Mouse (Mus musculus) liver, adult 2 months (tissue): ENCODE data around the gene Naa35. TPM values are rescaled to one million over a fixed set of nuclear protein-coding genes. Genes with fewer than 3 reads are reported as not detected.

Experiments used
- DNase-seq: peaks from one replicate; pipeline ENCODE4 v3.0.0-alpha.2; 2011; ENCODE audit warnings: low read depth, low spot score; ENCODE audit errors: extremely low read depth
- H3K27ac ChIP-seq: fragments of 200-500 bp; replicated peaks from 2 replicates; pipeline ENCODE4 v1.5.1; 2012; ENCODE audit warnings: low read depth, mild to moderate bottlenecking, control low read depth, inconsistent platforms, low read length; ENCODE audit not compliant: insufficient read depth
- H3K27me3 ChIP-seq: fragments of 200-500 bp; 2 replicates; pipeline ENCODE4 v1.6.1; 2012; ENCODE audit warnings: mild to moderate bottlenecking, moderate library complexity, low read length, inconsistent platforms; ENCODE audit not compliant: control insufficient read depth, insufficient read depth
- H3K36me3 ChIP-seq: fragments of 200-500 bp; 2 replicates; pipeline ENCODE4 v1.6.1; 2012; ENCODE audit warnings: low read length, inconsistent platforms; ENCODE audit not compliant: control insufficient read depth, insufficient read depth
- H3K4me1 ChIP-seq: fragments of 200-500 bp; 2 replicates; pipeline ENCODE4 v1.6.1; 2011; ENCODE audit warnings: low read length; ENCODE audit not compliant: control insufficient read depth, insufficient read depth
- H3K4me3 ChIP-seq: fragments of 200-500 bp; 2 replicates; pipeline ENCODE4 v1.5.1; 2011; ENCODE audit warnings: low read depth, mild to moderate bottlenecking, control low read depth, low read length, moderate library complexity; ENCODE audit not compliant: insufficient read depth
- H3K79me2 ChIP-seq: fragments of 200-500 bp; 2 replicates; pipeline ENCODE4 v1.6.1; 2012; ENCODE audit warnings: inconsistent platforms, mild to moderate bottlenecking, low read length, moderate library complexity; ENCODE audit not compliant: control insufficient read depth, insufficient read depth
- H3K9ac ChIP-seq: fragments of 200-500 bp; 2 replicates; pipeline ENCODE4 v1.6.1; 2012; ENCODE audit warnings: low read depth, mild to moderate bottlenecking, control low read depth, inconsistent platforms, low read length
- CTCF ChIP-seq: fragments of 200-500 bp; IDR thresholded peaks from 2 replicates; pipeline ENCODE4 v1.5.1; 2011; ENCODE audit warnings: low read depth, low read length, control low read depth
- POLR2A ChIP-seq: fragments of 200-500 bp; IDR thresholded peaks from 2 replicates; pipeline ENCODE4 v1.6.1; 2011; ENCODE audit warnings: low read length, control low read depth; ENCODE audit not compliant: insufficient read depth; ENCODE audit errors: extremely low read depth
- WGBS: fragments of 180-500 bp; shearing (Covaris S2); methylation state at CpG from one replicate; pipeline ENCODE4 v1.1.7; 2018; 5-methylcytosine and 5-hydroxymethylcytosine counted together
- polyA plus RNA-seq: library from polyadenylated mRNA; depleted of rRNA; stranded (reverse); fragments of >200 nt; gene quantifications from 2 replicates; pipeline ENCODE4 v1.2.3, GENCODE M21; 2012
- total RNA-seq: library from RNA; depleted of rRNA; stranded (reverse); fragments of >200 nt; gene quantifications from 2 replicates; pipeline ENCODE4 v1.2.3, GENCODE M21; 2014

Gene Naa35
- total and polyA plus RNA-seq, 2 experiments = 29.1 to 32.3 TPM

GRCm38 (mm10) chr13:59668501-59669093 is 83.5 kb downstream of the Naa35 start:
- peak; percentile 94 for DNase-seq
- 6% methylated on average over 11 of the region's 11 CpGs for WGBS
- Histone ChIP-seq H3K27ac (peak overlapping the region; percentile 71), H3K79me2 (no peaks in the 10 kb centered on the region), H3K36me3 (no peaks in the 10 kb centered on the region), H3K27me3 (no peaks in the 10 kb centered on the region), H3K4me3 (no peak overlapping the region), H3K9ac (no peak overlapping the region; the same call in 1 of the 2 replicates), H3K4me1 (no peaks in the 10 kb centered on the region; the same call in 1 of the 2 replicates)
- TF ChIP-seq POLR2A (no peak), CTCF (no peak)

- H3K4me3 ChIP-seq = no peak overlapping the region
- H3K79me2 ChIP-seq = no peaks in the 10 kb centered on the region
- TF ChIP-seq POLR2A = no peak
- TF ChIP-seq CTCF = no peak
- no peak overlapping the region for H3K27ac ChIP-seq
- no peak for DNase-seq
- 91% methylated on average over 10 of the region's 10 CpGs for WGBS
- H3K4me1 ChIP-seq = no peaks in the 10 kb centered on the region; the same call in 1 of the 2 replicates
- H3K9ac ChIP-seq = no peak overlapping the region
- no peaks in the 10 kb centered on the region for H3K36me3 ChIP-seq
- H3K27me3 ChIP-seq = no peaks in the 10 kb centered on the region
Observed at GRCm38 (mm10) chr13:59669946-59670345, 84.9 kb downstream of the Naa35 start.

- Histone ChIP-seq H3K36me3 (no peaks in the 10 kb centered on the region), H3K4me1 (peaks cover 2% of the 10 kb centered on the region; the same call in 1 of the 2 replicates), H3K27ac (no peak overlapping the region), H3K9ac (no peak overlapping the region), H3K4me3 (no peak overlapping the region), H3K27me3 (peaks cover 3% of the 10 kb centered on the region; the same call in 1 of the 2 replicates), H3K79me2 (no peaks in the 10 kb centered on the region)
- WGBS = 84% methylated on average over 2 of the region's 2 CpGs
- DNase-seq = no peak
- TF ChIP-seq CTCF (no peak), POLR2A (no peak)
Observed at GRCm38 (mm10) chr13:59671521-59671920, 86.5 kb downstream of the Naa35 start.

- Histone ChIP-seq H3K4me3 (no peak overlapping the region), H3K27me3 (peaks cover 3% of the 10 kb centered on the region; the same call in 1 of the 2 replicates), H3K9ac (no peak overlapping the region), H3K4me1 (peaks cover 2% of the 10 kb centered on the region; the same call in 1 of the 2 replicates), H3K79me2 (no peaks in the 10 kb centered on the region), H3K27ac (no peak overlapping the region), H3K36me3 (no peaks in the 10 kb centered on the region)
- WGBS = 82% methylated on average over 6 of the region's 6 CpGs
- TF ChIP-seq POLR2A (no peak), CTCF (no peak)
- DNase-seq = no peak
Observed at GRCm38 (mm10) chr13:59672248-59672647, 87.2 kb downstream of the Naa35 start.

GRCm38 (mm10) chr13:59673597-59673996 is 88.5 kb downstream of the Naa35 start:
- DNase-seq = no peak
- Histone ChIP-seq H3K36me3 (no peaks in the 10 kb centered on the region), H3K9ac (no peak overlapping the region), H3K4me3 (no peak overlapping the region), H3K27ac (no peak overlapping the region), H3K4me1 (peaks cover 2% of the 10 kb centered on the region; the same call in 1 of the 2 replicates), H3K27me3 (peaks cover 3% of the 10 kb centered on the region; the same call in 1 of the 2 replicates), H3K79me2 (no peaks in the 10 kb centered on the region)
- TF ChIP-seq POLR2A (no peak), CTCF (no peak)
- WGBS = 90% methylated on average over 7 of the region's 7 CpGs

- Histone ChIP-seq H3K4me1 (peaks cover 2% of the 10 kb centered on the region; the same call in 1 of the 2 replicates), H3K27ac (no peak overlapping the region)
- WGBS = 16% methylated on average over 3 of the region's 3 CpGs
Observed at GRCm38 (mm10) chr13:59674215-59674614, 89.2 kb downstream of the Naa35 start.

More at GRCm38 (mm10) chr13:59674215-59674614, 89.2 kb downstream of the Naa35 start:
- no peaks in the 10 kb centered on the region for H3K36me3 ChIP-seq
- no peaks in the 10 kb centered on the region for H3K79me2 ChIP-seq
- TF ChIP-seq POLR2A (no peak), CTCF (no peak)
- no peak overlapping the region for H3K4me3 ChIP-seq
- H3K27me3 ChIP-seq = peaks cover 3% of the 10 kb centered on the region; the same call in 1 of the 2 replicates
- no peak overlapping the region for H3K9ac ChIP-seq
- no peak for DNase-seq
